Mouse (Mus musculus): ENCODE results near the gene Mblac2.

The Mblac2 gene

GRCm38 (mm10) chr13:81730362-81730761 is 19.2 kb downstream of the Mblac2 start:
- intact Hi-C loops (cut with DNase I), result no loop called here

DNA sequence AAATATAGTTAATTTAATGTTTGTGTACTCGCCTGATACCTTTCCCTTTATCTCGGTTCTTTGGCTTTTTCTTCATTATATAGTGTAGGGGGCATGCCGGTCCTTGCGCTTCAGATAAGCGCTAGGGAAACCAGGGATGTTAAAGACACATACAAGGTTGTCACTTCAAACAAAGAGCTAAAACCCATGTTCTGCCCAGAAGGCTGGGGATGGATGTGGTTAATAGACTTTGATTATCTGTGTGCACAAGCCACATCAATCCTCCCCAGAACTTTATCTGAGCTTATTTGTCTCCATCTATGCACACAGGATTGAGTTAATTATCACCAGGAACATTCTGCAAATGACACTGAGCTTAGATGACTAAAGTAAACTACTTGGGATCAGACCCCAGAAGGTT is 25.5 kb downstream of the Mblac2 start:
- intact Hi-C loops (cut with DNase I), result no loop called here

DNA sequence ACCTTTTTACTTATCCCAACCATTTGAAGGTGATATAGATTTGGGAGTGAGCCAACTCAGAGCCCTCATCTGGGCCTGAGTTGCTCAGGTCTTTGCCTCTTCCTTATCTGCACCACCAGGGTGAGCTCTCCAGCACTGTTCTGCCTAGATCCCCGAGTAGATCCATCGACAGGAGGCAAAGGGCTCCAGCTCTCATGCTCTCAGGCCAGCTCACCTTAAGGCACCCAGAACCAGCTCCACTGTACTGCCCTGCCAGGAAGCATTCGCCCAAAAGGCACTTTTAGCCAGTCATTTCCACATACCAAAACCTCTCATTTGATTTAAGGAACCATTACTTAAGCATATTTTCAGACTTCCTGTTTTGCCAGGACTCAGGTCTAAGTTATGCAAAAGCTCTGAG is 29.8 kb downstream of the Mblac2 start:
- intact Hi-C loops (cut with DNase I), result no loop called here

DNA sequence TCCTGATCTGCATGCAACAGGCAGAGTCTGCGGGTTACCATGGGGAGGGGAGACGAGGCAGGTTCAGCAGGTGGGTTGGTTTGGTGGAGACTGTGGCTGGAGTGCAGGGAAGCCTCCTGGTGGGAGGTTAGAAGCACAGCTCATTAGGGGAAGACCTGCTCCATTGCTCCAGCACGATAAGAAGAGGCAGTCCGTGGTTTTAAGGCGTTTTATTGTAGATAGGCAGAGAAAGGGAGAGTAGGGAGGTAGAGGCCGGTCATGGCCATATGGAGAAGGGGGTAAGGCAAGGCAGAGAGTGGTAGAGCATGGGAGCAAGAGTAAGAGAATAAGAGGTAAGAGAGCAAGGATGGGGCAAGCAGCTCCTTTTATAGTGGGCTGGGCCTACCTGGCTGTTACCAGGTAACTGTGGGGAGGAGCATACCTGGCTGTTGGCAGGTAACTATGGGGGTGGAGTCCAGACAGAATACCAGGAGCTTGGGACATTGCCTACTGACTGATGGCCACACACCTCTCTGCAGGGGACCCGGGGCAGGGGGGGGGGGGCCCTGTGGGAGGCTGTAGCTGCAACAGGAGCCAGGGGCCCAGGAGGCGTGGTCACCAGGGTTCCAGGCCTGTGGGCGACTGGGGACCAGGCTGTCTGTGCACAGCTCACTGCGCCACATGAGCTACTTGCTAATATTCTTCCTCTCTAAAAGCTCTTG is 32.4 kb downstream of the Mblac2 start:
- intact Hi-C loops (cut with DNase I), result no loop called here

DNA sequence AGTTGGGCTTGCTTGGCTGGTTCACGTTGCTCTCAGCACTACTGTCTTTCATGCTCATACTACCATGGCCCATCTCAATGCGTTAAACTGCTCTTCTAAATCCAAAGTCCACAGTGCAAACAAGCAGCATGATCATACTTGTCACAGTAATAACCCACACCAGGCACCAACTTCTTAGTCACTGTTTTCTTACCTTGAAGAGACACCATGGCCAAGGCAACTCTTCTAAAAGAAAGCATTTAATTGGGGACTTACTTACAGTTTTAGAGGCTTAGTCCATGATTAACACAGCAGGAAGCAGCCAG is 32.9 kb downstream of the Mblac2 start:
- intact Hi-C loops (cut with DNase I), result no loop called here

DNA sequence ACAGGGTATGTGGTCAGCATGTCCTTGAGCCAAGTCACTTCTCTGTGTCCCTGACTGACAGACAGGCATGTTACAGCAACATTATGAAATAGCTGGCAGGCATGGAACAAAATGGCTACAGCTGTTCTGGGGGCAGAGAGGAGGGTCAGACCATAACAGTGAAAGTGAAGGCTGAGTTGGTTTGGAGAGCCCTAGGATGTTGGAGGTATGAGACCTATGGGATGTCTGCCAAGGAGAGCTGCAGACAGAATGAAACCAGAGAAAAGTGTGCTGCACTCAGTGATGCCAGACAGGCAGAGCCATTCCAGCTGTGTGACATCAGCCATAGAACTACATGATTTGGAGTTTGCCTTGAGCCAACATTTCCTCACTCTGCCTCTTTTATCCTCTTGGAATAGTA is 43.7 kb downstream of the Mblac2 start:
- intact Hi-C loops (cut with DNase I), result loop anchor here (10.0 kb wide), 1 partner anchor 50 kb away; no protein-coding TSS in a partner anchor

DNA sequence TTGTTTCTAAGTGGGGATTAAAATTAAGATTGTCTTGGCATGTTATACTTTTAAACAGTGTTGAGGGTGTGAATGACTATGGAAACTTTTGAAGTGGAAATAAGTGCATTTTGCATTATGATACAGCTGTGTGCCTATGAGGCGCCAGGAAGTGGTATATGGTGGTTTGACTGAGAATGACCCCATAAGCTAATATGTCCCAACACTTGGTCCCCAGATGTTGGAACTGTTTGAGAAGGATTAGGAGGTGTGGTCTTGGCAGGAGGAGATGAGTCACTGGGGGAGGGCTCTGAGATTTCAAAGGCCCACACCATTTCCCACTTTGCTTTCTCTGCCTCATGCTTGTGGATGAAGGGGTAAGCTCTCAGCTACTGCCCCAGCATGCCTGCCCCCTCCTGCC is 44.2 kb downstream of the Mblac2 start:
- intact Hi-C loops (cut with DNase I), result loop anchor here (10.0 kb wide), 1 partner anchor 51 kb away; no protein-coding TSS in a partner anchor

GRCm38 (mm10) chr13:81757058-81757660 is 46.0 kb downstream of the Mblac2 start:
- intact Hi-C loops (cut with DNase I), result loop anchor here (10.0 kb wide), 1 partner anchor 52 kb away; no protein-coding TSS in a partner anchor

GRCm38 (mm10) chr13:81760379-81760778 is 49.2 kb downstream of the Mblac2 start:
- intact Hi-C loops (cut with DNase I), result loop anchor here (1.0 to 10.0 kb wide), 5 partner anchors 103 to 896 kb away; partner anchors contain the start of gene Lysmd3

- intact Hi-C loops (cut with DNase I), result loop anchor here (2.0 to 10.0 kb wide), 4 partner anchors 104 to 897 kb away; partner anchors contain the start of gene Lysmd3
Measured at GRCm38 (mm10) chr13:81761566-81762186, 50.5 kb downstream of the Mblac2 start.

GRCm38 (mm10) chr13:81764173-81764572 is 53.0 kb downstream of the Mblac2 start:
- intact Hi-C loops (cut with DNase I), result loop anchor here (5.0 to 10.0 kb wide), 3 partner anchors 107 to 899 kb away; partner anchors contain the start of gene Lysmd3

- intact Hi-C loops (cut with DNase I), result loop anchor here (10.0 kb wide), 2 partner anchors 242 to 902 kb away; no protein-coding TSS in a partner anchor
Measured at GRCm38 (mm10) chr13:81767038-81767659, 56.0 kb downstream of the Mblac2 start.

DNA sequence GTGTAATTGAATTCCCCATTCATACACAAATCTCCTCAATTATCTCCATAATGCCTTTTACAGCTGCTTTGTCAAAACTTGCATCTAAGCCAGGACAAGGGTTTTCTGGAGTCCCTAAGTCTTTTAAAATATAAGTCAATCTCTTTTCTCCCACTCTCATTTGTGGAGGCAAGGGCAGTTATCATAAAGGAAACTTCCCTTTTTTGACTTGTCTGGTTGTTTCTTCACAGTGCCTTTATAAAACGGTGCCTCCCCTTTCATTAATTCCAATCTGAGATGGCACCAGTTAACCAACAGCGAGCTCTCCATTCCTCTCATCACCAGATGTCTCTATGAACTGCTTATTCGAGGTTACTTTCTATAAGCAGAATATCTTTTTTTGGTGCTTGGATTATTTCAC is 65.1 kb downstream of the Mblac2 start:
- intact Hi-C loops (cut with DNase I), result loop anchor here (10.0 kb wide), 1 partner anchor 319 kb away; no protein-coding TSS in a partner anchor

DNA sequence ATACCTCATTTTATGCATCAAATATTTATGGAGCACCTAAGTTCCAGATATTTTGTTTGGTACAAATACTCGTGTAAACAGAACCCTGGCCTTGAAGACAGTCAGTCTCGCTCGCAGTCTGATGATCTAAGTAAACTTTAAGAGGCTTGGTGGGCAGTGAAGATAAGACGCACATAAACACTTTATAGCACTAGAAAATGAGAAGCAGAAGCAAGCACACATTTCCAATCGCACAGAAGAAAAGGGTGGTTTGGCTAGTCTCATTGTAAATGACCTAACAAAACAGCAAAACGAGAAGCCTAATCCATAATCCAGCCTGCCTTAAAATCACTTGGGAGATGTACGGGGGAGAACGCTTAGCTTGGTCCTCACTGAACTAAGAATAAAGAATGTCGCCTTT is 71.3 kb downstream of the Mblac2 start:
- intact Hi-C loops (cut with DNase I), result no loop called here

GRCm38 (mm10) chr13:81782971-81783404 is 71.8 kb downstream of the Mblac2 start, which contains the start of gene Cetn3:
TSS of gene Cetn3 (plus strand) at chr13:81783077.
- intact Hi-C loops (cut with DNase I), result no loop called here

DNA sequence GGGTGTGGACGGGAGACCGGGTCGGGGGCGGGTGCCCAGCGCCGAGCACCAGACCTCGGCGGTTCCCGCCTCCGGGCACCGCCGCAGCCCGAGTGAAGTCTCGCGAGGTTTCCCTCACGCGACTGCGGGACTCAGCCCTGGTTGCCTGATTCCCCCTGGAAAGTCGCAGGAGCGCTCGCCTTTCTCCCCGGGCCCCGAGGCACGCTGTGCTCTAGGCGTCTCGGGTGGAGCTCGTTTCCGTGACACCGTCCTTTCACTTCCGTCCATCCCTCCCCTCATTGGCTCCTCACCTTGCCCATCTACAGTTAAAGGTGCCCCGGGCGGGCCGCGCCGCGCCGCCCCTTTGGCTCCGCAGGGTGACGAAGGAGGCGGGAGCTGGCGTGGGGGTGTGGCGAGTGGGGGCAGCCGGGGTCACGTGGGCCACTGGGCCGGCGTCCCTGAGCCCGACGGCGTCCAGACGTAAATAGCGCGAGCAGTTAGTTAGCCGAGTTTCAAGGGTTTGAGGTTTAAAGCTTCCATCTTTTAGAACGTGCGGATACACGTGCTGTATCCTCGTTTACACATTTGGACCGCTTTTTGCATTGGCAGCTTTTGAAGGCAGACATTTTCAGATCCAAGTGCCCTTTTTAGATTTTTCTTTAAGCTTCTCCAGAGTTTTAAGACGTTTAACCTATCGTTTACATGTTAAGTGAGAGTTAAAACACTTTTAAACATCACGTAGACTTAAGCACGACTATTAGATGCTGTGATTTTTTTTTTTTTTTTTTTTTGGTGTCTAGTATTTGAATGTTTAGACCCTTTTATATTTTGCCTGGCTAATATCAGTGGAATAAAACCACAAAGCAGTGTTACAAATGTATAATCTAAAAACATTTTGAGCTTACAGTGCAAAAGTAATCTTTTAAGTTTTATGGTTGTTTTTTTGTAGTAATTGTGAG is 72.5 kb downstream of the Mblac2 start:
- intact Hi-C loops (cut with DNase I), result no loop called here

DNA sequence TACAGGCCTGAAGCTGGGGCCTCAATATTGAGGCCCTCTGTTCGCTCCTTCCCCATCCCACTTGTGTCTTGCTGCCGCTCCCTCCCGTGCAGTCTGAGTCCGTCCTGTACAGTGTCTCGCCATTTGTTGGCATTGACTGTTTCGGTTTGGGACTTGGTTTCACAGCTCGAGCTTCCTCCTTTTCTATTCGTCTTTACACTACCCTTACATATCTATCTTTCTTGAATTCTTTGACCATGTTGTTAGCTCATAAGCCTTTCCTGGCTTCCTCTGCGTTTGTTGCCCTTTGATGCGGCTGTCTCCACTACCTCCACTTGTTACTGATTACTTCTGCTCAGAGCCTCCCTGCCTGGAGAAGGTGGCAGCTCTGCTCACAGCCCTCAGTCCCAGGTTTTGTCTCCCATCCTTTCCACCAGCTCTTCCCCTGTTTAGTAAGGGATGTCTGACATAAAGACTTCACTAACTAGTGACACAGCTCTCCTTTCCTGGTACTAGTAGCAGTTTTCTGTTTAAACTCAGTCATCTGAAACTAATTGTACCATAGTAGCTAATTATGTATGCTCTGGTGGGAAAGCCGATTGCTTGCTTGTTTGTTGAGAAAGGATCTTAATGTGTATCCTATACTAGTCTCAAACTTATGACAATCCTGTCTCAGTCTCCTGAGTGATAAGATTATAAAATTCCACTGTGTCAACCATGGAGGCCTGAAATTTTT is 74.8 kb downstream of the Mblac2 start:
- intact Hi-C loops (cut with DNase I), result no loop called here

DNA sequence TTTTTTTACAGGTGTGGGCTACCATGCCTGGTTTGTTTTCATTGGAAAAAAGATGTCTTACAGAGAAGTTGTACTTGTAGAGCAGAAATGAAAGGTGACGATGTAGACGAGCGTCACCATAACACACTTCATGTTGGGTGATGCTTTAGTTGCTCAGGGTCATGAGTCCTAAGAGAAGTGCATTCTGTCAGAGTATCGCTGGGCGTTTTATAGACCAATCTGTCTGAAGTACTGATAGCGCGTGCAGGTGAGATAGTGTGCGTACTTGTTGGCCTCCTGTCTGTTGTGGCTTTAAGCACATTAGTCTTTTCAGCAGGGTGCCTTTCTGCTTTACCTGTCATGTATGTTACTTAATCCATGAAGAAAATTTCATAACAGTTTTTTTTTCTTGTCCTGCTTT is 79.0 kb downstream of the Mblac2 start:
- intact Hi-C loops (cut with DNase I), result no loop called here

- intact Hi-C loops (cut with DNase I), result no loop called here
Measured at GRCm38 (mm10) chr13:81791861-81792260, 80.7 kb downstream of the Mblac2 start.

DNA sequence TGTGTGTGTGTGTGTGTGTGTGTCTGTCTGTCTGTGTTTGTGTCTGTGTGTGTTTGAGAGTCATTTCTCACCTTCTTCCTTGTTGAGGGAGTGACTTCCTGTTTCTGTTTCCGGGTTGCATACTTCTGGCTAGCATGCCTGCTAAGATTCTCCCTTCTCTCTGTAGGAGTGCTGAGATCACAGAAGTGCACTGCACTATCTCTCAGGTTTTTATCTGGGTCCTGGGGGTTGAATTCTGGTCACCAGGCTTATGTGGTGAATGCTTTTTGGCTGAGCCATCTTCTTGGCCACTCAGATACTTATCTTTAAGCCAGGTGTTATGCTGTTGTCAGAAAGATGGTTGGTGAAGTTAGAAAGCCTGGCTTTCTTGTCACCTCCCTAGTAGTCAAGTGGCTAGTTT is 82.7 kb downstream of the Mblac2 start:
- intact Hi-C loops (cut with DNase I), result no loop called here

Measured in adrenal gland (tissue).